Mouse (Mus musculus) NIH3T3 (cell line): ENCODE measurements around the gene Cds1.

ENCODE experiments used
- DNase-seq: peaks from one replicate; pipeline ENCODE4 v3.0.0-alpha.2; 2012; ENCODE audit warnings: low read depth

Gene Cds1

DNA sequence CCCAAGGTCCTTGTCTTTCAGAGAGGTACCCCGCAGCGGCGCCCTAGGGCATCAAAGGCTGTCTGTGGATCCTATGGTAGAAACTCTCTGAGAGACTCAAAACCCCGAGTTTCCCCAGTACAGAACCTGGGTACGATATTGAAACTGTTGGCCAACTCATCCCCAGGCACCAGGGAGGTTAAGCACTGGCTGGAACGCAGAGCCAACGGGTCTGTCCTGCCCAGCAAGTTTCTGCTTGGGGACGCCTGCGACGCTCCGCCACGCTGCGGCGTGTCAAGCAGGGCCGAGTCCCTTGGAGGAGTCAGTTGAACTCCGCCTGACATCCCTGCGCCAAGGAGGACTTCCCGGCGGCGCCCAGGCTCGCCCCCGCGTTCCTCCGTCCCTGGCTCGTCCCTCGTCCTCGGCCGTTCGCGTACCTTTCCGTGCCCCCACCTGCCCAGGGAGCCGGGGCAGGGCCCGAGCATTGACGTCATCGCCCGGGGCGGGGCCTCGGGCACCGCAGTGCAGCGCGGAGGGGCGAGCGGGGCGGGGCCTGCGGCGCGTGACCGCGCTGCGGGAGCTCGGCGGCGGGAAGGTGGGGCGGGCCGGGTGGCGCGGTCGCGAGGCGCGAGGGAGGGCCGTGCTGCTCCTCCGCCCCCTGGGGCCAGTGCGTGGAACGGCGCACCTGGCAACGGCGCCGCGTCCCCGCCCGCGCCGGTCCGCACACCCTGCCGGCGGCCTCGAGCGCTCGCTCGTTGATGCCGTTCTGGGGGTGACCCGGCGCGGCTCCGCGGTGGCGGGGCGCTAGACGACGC, at the start of gene Cds1:
Gene Cds1 (plus strand): TSS at position 577 of the 794 bp plus-strand sequence.
- no peak for DNase-seq

DNA sequence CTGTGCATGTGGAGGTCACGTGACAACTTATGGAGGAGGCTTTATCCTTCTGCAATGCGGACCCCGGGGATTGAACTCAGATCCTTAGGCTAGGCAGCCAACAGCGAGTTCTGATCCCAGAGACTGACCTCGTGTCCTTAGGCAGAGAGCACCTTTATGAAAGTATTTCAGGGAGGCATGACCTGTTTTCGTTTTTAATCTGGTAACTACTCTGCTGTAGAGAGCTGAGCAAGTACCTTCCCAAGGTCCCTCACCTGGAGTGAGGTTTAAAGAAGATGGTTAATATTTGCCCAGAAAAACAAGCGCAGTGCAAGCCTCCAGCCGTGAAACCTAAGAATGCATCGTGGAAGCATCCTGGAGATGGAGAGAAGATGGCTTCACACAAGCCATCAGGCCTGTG, 40.7 kb upstream of the Cds1 start:
- no peak for DNase-seq

DNA sequence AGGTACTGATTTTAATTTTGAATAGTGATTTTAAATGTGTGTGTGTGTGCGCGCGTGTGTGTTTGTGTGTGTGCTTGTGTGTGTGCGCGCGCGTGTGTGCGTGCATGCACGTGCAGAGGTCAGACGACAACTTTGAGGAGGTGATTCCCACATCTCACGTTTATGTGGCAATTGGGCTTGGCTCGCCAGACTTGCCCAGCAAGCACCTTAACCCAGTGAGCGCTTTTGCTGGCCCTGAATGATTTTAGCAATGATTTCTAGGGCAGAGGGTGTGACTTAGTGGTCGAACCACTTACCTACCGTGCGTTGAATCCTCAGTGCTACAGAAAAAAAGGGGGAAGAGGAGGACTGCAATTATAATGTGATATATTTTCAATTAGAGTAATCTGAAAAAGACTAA, 40.2 kb upstream of the Cds1 start:
- no peak for DNase-seq

- DNase-seq, result no peak
Measured at GRCm38 (mm10) chr5:101725703-101726102, 39.2 kb upstream of the Cds1 start.

- DNase-seq, result no peak
Measured at GRCm38 (mm10) chr5:101726371-101726770, 38.6 kb upstream of the Cds1 start.

GRCm38 (mm10) chr5:101728304-101728905, 36.5 kb upstream of the Cds1 start:
- no peak for DNase-seq

- no peak for DNase-seq
Measured at GRCm38 (mm10) chr5:101737341-101737740, 27.6 kb upstream of the Cds1 start.

DNA sequence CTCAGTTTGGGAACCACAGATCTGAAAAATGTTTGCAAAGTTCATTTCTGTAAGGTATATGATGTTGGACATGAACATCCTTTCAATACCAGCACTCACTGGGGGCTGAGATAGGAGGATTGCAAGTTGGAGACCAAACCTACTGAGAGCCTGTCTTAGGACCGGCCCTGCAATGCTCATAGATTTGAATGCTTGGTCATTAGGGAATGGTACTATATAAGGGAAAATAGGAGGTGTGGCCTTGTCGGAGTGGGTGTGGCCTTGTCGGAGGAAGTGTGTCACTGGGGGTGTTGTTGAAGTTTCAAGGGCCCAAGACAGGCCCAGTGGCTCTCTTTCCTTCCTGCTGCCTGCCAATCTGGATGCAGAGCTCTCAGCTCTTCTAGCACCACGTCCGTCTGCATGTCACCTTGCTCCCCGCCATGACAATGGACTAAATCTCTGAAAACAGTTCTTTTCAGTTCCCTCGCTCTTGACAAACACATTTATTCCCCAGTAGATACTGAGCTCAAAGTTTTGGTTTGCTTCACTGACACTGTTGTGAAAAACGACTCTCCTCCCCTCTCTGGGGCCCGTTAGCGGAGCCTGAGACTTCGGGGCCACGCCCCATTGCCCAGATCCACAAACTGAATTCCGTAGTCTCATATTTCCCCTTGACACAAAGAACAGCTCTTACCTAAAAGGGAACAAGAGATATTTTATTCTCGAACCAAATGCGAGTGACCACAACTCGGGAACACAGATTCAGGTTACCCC, 24.3 kb upstream of the Cds1 start:
- no peak for DNase-seq

GRCm38 (mm10) chr5:101741224-101741591, 23.7 kb upstream of the Cds1 start:
- DNase-seq, result no peak

- DNase-seq, result no peak
Measured at GRCm38 (mm10) chr5:101742014-101742413, 22.9 kb upstream of the Cds1 start.

- DNase-seq, result no peak
Measured at GRCm38 (mm10) chr5:101742425-101742824, 22.5 kb upstream of the Cds1 start.

DNA sequence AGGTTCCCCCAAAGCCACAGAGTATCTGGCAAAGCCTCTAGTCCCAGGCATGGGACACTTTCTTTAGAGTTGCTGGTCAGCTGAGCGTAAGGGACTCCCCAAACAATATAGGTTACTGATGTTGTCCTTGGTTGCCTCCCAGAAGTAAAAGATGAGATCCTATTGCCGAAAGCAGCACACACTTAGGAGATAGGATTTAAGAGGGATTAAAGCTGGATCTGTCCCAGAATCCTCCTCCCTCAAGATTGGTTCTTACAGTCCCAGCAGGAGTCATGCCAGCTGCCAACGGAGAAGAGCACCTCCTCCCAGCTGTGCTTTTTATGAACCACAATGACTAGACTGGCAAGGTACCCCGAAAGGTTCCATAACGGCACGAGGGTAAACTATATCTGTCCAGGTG, 20.0 kb upstream of the Cds1 start:
- DNase-seq, result no peak

DNA sequence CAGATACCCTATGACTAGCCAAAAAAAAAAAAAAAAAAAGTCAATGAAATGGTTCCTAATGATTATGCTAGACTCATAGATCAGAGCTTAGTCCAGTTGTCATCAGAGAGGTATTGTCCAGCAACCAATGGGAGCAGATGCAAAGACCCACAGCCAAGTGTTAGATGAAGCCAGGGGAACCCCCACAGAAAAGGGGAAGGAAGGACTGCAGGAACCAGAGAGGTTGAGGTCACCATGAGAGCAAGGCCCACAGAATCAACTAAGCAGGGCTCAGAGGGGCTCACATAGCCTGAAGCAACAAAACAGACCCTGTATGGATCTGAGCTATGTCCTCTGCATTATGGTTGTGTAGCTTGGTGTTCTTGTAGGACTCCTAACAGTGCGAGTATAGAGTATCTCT, 11.2 kb upstream of the Cds1 start:
- DNase-seq, result no peak

DNA sequence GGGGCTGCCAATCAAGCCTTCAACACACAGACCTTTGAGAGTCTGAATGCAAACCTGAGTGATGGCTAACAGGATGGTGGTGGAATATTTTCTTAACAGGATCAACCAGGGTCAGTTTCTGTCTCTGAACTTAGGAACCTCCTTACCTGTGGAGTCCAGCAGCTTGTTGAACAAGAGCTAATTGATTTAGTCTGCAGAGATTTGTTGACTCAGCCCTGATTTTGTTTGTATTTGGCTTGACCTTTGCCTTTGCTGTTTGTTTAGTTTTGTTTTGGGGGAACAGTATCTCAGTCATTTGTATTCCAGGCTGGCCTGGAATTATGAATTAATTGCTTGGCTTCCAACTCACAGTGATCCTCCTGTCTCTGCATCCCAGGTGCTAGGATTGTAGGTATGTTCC, 7.3 kb upstream of the Cds1 start:
- no peak for DNase-seq

- no peak for DNase-seq
Measured at GRCm38 (mm10) chr5:101761685-101762084, 3.2 kb upstream of the Cds1 start.

DNA sequence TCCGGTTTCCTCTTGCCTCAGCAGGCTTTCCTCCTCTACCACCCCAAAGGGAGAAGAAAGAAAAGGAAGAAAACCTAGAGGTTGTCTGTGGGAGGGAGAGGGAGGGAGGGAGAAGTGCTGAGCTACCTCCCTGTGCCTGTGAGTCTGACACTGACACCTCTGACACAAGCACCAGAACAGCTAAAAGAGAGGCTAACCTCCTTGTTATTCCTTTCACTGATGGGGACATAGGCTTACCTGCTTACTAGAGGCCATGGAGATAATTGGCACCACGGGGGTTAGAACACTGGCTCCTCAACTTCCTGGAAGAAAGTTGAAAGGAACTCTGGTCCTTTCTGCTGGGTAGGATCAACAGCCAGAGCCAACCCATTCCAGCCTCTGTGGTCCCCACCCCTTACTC, 1.4 kb upstream of the Cds1 start:
- no peak for DNase-seq

- no peak for DNase-seq
Measured at GRCm38 (mm10) chr5:101765390-101765901, 516 bp downstream of the Cds1 start.

DNA sequence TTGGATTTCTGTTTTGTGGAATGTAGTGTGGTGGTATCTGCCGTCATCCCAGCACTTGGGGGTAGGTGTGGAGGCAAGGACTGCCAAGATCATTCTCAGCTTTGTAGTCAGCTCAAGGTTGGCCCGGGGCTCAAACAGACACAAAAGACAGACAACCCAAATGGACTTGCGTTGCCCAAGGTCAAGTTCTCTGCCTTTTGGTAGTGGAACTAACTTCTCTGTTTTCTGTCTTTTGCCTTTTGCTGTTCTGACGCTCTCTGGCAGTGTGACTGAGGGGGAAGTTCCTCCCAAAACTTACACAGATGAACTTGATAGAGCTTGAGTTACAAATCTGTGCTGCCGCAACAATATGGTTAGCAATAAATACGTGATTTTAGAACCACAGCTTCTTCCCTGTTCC, 1.3 kb downstream of the Cds1 start:
- DNase-seq, result no peak

DNA sequence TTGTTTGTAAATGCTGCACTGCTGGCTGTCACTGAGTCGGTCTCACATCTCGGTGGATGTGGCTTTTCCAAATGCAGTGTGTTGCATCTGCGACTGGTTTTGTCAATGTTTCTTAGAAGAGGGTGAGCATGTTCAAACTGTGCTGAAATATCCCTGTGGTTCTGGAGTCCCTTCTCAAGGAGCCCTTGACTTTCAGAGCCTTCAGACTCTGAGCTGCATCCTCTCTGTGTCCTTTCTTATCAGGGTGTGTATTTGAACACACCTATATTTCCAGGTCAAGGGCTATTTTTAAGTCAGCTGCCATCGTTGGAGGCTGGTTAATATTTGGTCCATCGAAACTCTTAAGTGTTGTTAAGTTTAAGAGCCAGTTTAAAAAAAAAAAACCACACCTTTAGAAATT, 2.2 kb downstream of the Cds1 start:
- DNase-seq, result no peak

- DNase-seq, result no peak
Measured at GRCm38 (mm10) chr5:101767486-101767885, 2.6 kb downstream of the Cds1 start.

- DNase-seq, result no peak
Measured at GRCm38 (mm10) chr5:101768558-101768957, 3.6 kb downstream of the Cds1 start.

- DNase-seq, result peak; percentile 16
Measured at GRCm38 (mm10) chr5:101772621-101773020, 7.7 kb downstream of the Cds1 start.

- DNase-seq, result no peak
Measured at GRCm38 (mm10) chr5:101775262-101775661, 10.3 kb downstream of the Cds1 start.
